Mouse (Mus musculus): Measurements from ENCODE around the gene Cep290. TPM values are rescaled to one million over a fixed set of nuclear protein-coding genes. Genes with fewer than 3 reads are reported as not detected.

The Cep290 gene
- 7.6 and 7.7 TPM in 2 replicates for polyA plus RNA-seq (2014; fragmentation: Nextera tagmentation; extraction: Ambion mirVana)

- ATAC-seq (ENCODE audit: low FRiP score) (peak; percentile 99), DNase-seq (ENCODE audit: low spot score, missing footprints) (peak; percentile 99)
- Histone ChIP-seq H3K4me1 (ENCODE audit: control insufficient read depth, insufficient read depth, low read length) (peaks cover 2% of the 10 kb centered on the region; the same call in 1 of the 2 replicates), H3K36me3 (ENCODE audit: control insufficient read depth, insufficient read depth, low read length) (no peaks in the 10 kb centered on the region), H3K27me3 (ENCODE audit: control insufficient read depth, insufficient read depth, low read length) (no peaks in the 10 kb centered on the region), H3K9ac (ENCODE audit: low read length) (peak within 1 kb of the TSS; percentile 75), H3K27ac (ENCODE audit: low read depth, low read length) (no peak within 1 kb of the TSS), H3K9me3 (ENCODE audit: control insufficient read depth, low read length) (no peaks in the 10 kb centered on the region), H3K4me3 (ENCODE audit: low read depth, low read length) (peak within 1 kb of the TSS; percentile 64), H3K4me2 (peak within 1 kb of the TSS; percentile 61)
- under 1% methylated on average over 63 of the region's 63 CpGs for WGBS
These were observed at the start of gene Cep290, which contains the start of gene Tmtc3 for GRCm38 (mm10) chr10:100487097-100487978. TSS of gene Cep290 (plus strand) at chr10:100487558. TSS of gene Tmtc3 (minus strand) at chr10:100487350.

DNA sequence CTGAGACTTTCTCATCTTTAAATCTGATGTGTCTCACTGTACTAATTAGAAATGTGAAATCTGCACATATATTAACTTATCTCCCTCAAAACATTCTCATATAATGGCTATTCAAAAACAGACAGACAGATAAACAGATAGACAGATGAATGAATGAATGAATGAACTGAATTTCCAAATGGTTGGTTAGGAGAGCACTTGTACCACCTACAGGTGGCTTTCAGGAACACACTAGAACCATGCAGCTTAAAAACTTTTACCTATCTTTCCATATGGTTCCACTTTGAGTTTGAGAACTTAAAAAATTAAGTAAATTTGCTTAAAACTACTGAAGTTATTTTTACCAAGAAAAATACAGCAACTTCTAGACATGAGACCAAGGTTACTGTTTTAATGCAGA lies 38.0 kb upstream of the Cep290 start:
- no peak overlapping the region for H3K9ac ChIP-seq (ENCODE audit: low read length)
- H3K27me3 ChIP-seq (ENCODE audit: control insufficient read depth, insufficient read depth, low read length), result no peaks in the 10 kb centered on the region
- no peaks in the 10 kb centered on the region; the same call in 1 of the 2 replicates for H3K36me3 ChIP-seq (ENCODE audit: control insufficient read depth, insufficient read depth, low read length)
- no peak overlapping the region for H3K4me3 ChIP-seq (ENCODE audit: low read depth, low read length)
- no peak for DNase-seq (ENCODE audit: low spot score, missing footprints)
- no peaks in the 10 kb centered on the region for H3K4me1 ChIP-seq (ENCODE audit: control insufficient read depth, insufficient read depth, low read length)
- no peak overlapping the region for H3K4me2 ChIP-seq
- ATAC-seq (ENCODE audit: low FRiP score), result no peak
- H3K27ac ChIP-seq (ENCODE audit: low read depth, low read length), result no peak overlapping the region
- no peaks in the 10 kb centered on the region for H3K9me3 ChIP-seq (ENCODE audit: control insufficient read depth, low read length)

DNA sequence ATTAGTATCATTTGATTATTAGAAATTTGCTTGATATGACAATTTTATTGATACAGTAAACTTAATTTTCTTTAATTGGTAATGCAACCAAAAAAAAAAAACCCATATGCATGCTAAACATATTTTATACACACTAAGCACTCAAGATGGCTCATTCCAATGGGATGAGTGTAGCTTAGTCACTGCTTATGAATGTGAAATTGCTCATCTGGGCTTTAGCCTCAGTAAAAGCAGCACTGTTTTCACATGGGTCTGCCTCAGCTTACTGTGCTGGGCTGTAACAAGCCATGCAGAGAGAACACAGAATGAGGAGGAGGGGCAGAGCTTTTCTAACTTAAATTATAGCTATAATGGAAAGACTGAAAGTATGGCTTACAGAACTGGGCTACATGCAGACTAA lies 26.8 kb upstream of the Cep290 start:
- H3K9me3 ChIP-seq (ENCODE audit: control insufficient read depth, low read length), result no peaks in the 10 kb centered on the region
- H3K9ac ChIP-seq (ENCODE audit: low read length), result no peak overlapping the region
- no peak overlapping the region for H3K27ac ChIP-seq (ENCODE audit: low read depth, low read length)
- ATAC-seq (ENCODE audit: low FRiP score) (no peak), DNase-seq (ENCODE audit: low spot score, missing footprints) (no peak)
- H3K36me3 ChIP-seq (ENCODE audit: control insufficient read depth, insufficient read depth, low read length), result peaks cover 2% of the 10 kb centered on the region
- H3K4me2 ChIP-seq, result no peak overlapping the region
- H3K4me3 ChIP-seq (ENCODE audit: low read depth, low read length), result no peak overlapping the region
- H3K4me1 ChIP-seq (ENCODE audit: control insufficient read depth, insufficient read depth, low read length), result no peaks in the 10 kb centered on the region
- H3K27me3 ChIP-seq (ENCODE audit: control insufficient read depth, insufficient read depth, low read length), result no peaks in the 10 kb centered on the region

GRCm38 (mm10) chr10:100475040-100475439 lies 12.3 kb upstream of the Cep290 start:
- DNase-seq (ENCODE audit: low spot score, missing footprints) (peak; percentile 85), ATAC-seq (ENCODE audit: low FRiP score) (no peak)
- 53% methylated on average over 3 of the region's 3 CpGs for WGBS

DNA sequence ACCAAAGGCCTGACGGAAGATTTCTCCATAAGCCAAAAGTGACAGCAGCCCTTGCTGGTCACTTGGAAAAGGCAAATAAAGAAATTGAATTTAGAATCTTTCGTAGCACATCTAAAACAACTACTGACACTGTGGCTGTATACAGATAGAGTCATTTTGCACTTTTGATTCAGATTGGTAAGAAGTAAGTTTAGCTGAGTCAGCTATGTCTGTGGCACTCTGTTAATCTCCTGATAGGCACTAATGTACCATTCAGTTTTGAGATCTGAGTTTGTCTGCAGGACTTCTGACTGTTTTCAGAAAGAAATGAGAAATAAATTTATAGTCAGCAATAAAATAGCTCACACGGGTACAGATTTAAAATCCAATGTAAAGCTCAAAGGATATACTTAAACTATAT lies 7.8 kb upstream of the Cep290 start:
- no peaks in the 10 kb centered on the region for H3K4me1 ChIP-seq (ENCODE audit: control insufficient read depth, insufficient read depth, low read length)
- H3K4me3 ChIP-seq (ENCODE audit: low read depth, low read length), result no peak overlapping the region
- ATAC-seq (ENCODE audit: low FRiP score) (no peak), DNase-seq (ENCODE audit: low spot score, missing footprints) (no peak)
- no peaks in the 10 kb centered on the region for H3K9me3 ChIP-seq (ENCODE audit: control insufficient read depth, low read length)
- no peak overlapping the region for H3K4me2 ChIP-seq
- 90% methylated on average over 3 of the region's 3 CpGs for WGBS
- H3K27me3 ChIP-seq (ENCODE audit: control insufficient read depth, insufficient read depth, low read length), result no peaks in the 10 kb centered on the region
- peaks cover 5% of the 10 kb centered on the region; the same call in 1 of the 2 replicates for H3K36me3 ChIP-seq (ENCODE audit: control insufficient read depth, insufficient read depth, low read length)
- H3K27ac ChIP-seq (ENCODE audit: low read depth, low read length), result no peak overlapping the region
- H3K9ac ChIP-seq (ENCODE audit: low read length), result no peak overlapping the region

More at GRCm38 (mm10) chr10:100475040-100475439, 12.3 kb upstream of the Cep290 start:
- H3K27ac ChIP-seq (ENCODE audit: low read depth, low read length), result no peak overlapping the region
- H3K4me3 ChIP-seq (ENCODE audit: low read depth, low read length), result no peak overlapping the region
- H3K27me3 ChIP-seq (ENCODE audit: control insufficient read depth, insufficient read depth, low read length), result no peaks in the 10 kb centered on the region
- no peak overlapping the region for H3K9ac ChIP-seq (ENCODE audit: low read length)
- H3K9me3 ChIP-seq (ENCODE audit: control insufficient read depth, low read length), result no peaks in the 10 kb centered on the region
- no peak overlapping the region for H3K4me2 ChIP-seq
- no peaks in the 10 kb centered on the region for H3K4me1 ChIP-seq (ENCODE audit: control insufficient read depth, insufficient read depth, low read length)
- peaks cover 5% of the 10 kb centered on the region; the same call in 1 of the 2 replicates for H3K36me3 ChIP-seq (ENCODE audit: control insufficient read depth, insufficient read depth, low read length)

- whole genome bisulfite sequencing, result under 1% methylated on average over 13 of the region's 13 CpGs
- no peaks in the 10 kb centered on the region for H3K27me3 ChIP-seq (ENCODE audit: control insufficient read depth, insufficient read depth, low read length)
- H3K9me3 ChIP-seq (ENCODE audit: control insufficient read depth, low read length), result no peaks in the 10 kb centered on the region
- H3K27ac ChIP-seq (ENCODE audit: low read depth, low read length), result no peak overlapping the region
- peak overlapping the region; percentile 61 for H3K4me2 ChIP-seq
- peak overlapping the region; percentile 75 for H3K9ac ChIP-seq (ENCODE audit: low read length)
- H3K36me3 ChIP-seq (ENCODE audit: control insufficient read depth, insufficient read depth, low read length), result no peaks in the 10 kb centered on the region
- DNase-seq (ENCODE audit: low spot score, missing footprints), result no peak
- ATAC-seq (ENCODE audit: low FRiP score), result no peak
- peak overlapping the region; percentile 64 for H3K4me3 ChIP-seq (ENCODE audit: low read depth, low read length)
- peaks cover 2% of the 10 kb centered on the region; the same call in 1 of the 2 replicates for H3K4me1 ChIP-seq (ENCODE audit: control insufficient read depth, insufficient read depth, low read length)
These were observed 659 bp upstream of the Cep290 start for GRCm38 (mm10) chr10:100486701-100487096.

DNA sequence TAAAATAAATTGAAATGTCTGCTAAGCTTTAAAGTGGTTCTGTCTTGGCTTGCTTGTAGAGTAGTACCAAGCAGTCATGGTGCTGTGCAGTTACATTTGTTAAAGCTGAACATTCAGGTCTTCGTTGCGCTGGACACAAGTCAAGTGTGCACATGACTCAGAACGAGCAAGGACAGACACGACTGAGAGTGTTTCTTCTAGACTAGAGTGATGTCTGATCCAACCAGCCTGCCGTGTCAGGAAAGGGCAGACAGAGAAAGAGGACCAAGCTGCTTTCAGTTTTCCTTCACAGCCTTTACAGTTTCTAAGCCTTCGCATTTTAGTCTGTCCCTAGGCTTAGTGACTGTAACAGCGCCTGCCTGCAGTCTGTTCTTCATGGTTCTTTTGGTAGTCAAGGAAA lies 4.6 kb downstream of the Cep290 start:
- Histone ChIP-seq H3K4me2 (no peak overlapping the region), H3K4me1 (ENCODE audit: control insufficient read depth, insufficient read depth, low read length) (no peaks in the 10 kb centered on the region), H3K9ac (ENCODE audit: low read length) (no peak overlapping the region), H3K36me3 (ENCODE audit: control insufficient read depth, insufficient read depth, low read length) (no peaks in the 10 kb centered on the region), H3K9me3 (ENCODE audit: control insufficient read depth, low read length) (no peaks in the 10 kb centered on the region), H3K27ac (ENCODE audit: low read depth, low read length) (no peak overlapping the region), H3K27me3 (ENCODE audit: control insufficient read depth, insufficient read depth, low read length) (no peaks in the 10 kb centered on the region), H3K4me3 (ENCODE audit: low read depth, low read length) (no peak overlapping the region)
- DNase-seq (ENCODE audit: low spot score, missing footprints) (no peak), ATAC-seq (ENCODE audit: low FRiP score) (no peak)
- WGBS, result 92% methylated on average over 7 of the region's 7 CpGs

DNA sequence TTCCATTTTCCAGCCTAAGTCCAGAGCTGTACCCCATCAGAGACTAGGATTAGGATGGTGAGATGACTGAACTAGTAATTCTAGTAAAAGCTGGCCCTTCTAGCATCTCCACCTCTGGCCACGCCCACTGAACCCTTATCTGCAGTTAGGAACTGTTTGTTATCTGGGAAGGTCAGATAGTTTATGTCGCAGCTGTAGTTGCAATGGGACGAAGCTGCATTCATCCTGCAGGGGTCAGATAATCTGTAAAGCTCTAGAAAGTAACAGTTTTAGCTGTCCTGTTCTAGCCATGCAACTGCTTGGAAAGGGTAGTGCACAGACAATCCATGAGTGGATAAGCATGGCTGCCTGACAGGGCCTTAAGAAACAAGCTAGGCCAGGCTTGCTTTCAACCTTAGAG lies 11.0 kb downstream of the Cep290 start:
- ATAC-seq (ENCODE audit: low FRiP score) (no peak), DNase-seq (ENCODE audit: low spot score, missing footprints) (no peak)
- H3K4me1 ChIP-seq (ENCODE audit: control insufficient read depth, insufficient read depth, low read length), result no peaks in the 10 kb centered on the region
- no peak overlapping the region for H3K9ac ChIP-seq (ENCODE audit: low read length)
- H3K4me2 ChIP-seq, result no peak overlapping the region
- H3K9me3 ChIP-seq (ENCODE audit: control insufficient read depth, low read length), result no peaks in the 10 kb centered on the region
- no peaks in the 10 kb centered on the region for H3K27me3 ChIP-seq (ENCODE audit: control insufficient read depth, insufficient read depth, low read length)
- H3K4me3 ChIP-seq (ENCODE audit: low read depth, low read length), result no peak overlapping the region
- no peak overlapping the region for H3K27ac ChIP-seq (ENCODE audit: low read depth, low read length)
- no peaks in the 10 kb centered on the region; the same call in 1 of the 2 replicates for H3K36me3 ChIP-seq (ENCODE audit: control insufficient read depth, insufficient read depth, low read length)
- 85% methylated on average over 3 of the region's 3 CpGs for WGBS

DNA sequence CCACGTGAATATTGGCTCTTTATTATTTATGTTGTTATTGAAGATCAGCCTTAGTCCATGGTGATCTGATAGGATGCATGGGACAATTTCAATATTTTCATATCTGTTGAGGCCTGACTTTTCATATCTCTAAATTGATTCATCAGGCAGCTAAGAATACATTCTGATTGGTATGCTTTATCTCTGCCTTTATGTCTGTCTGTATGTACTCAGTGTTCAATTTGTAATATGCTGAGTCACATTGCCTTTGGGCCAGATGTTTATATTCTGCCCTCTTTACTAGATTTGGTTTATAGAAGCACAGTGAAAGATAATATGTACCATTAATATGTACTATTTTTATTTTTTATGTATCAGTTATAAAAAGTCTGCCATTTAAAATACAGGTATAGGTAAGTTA lies 20.8 kb downstream of the Cep290 start:
- Histone ChIP-seq H3K9ac (ENCODE audit: low read length) (no peak overlapping the region), H3K9me3 (ENCODE audit: control insufficient read depth, low read length) (no peaks in the 10 kb centered on the region), H3K4me2 (no peak overlapping the region), H3K4me3 (ENCODE audit: low read depth, low read length) (no peak overlapping the region), H3K27me3 (ENCODE audit: control insufficient read depth, insufficient read depth, low read length) (no peaks in the 10 kb centered on the region), H3K36me3 (ENCODE audit: control insufficient read depth, insufficient read depth, low read length) (no peaks in the 10 kb centered on the region), H3K27ac (ENCODE audit: low read depth, low read length) (no peak overlapping the region), H3K4me1 (ENCODE audit: control insufficient read depth, insufficient read depth, low read length) (no peaks in the 10 kb centered on the region)
- WGBS, result 88% methylated on average over 1 of the region's 1 CpGs
- ATAC-seq (ENCODE audit: low FRiP score), result no peak
- DNase-seq (ENCODE audit: low spot score, missing footprints), result no peak
